ENCODE assay signal across 8 mouse cellular contexts in genomic region chr14:30867042-30867441, GRCm38 (mm10). TPM values are rescaled to one million over a fixed set of nuclear protein-coding genes. Genes with fewer than 3 reads are reported as not detected.
DNase-seq lines count a peak whose midpoint lies in the region; ATAC-seq and TF ChIP-seq lines count a peak whose summit lies in the region.

No protein-coding gene starts in this region.

- H3K27me3 ChIP-seq in kidney, embryonic 14.5 days (ENCODE audit: control insufficient read depth, insufficient read depth, low read length), result no peaks in the 10 kb centered on the region
- H3K27me3 ChIP-seq in stomach, postnatal 0 days (ENCODE audit: control insufficient read depth, insufficient read depth, low read length), result no peaks in the 10 kb centered on the region

- TF ChIP-seq CTCF in stomach, postnatal 0 days (IDR thresholded peaks at IDR 0.05; ENCODE audit: low read depth), result peak; percentile 96

- H3K9me3 ChIP-seq in kidney, embryonic 14.5 days (ENCODE audit: control insufficient read depth, low read length), result no peaks in the 10 kb centered on the region
- H3K9me3 ChIP-seq in stomach, postnatal 0 days (ENCODE audit: control insufficient read depth, low read length), result no peaks in the 10 kb centered on the region

- DNase-seq in kidney, adult 11 months, result peak; percentile 52
- peak; percentile 89 for DNase-seq in adrenal gland, postnatal 14 days
- DNase-seq in embryo, embryonic 11.5 days (ENCODE audit: low read depth, low spot score), result peak; percentile 48
- peak; percentile 79 to 81 for DNase-seq in heart, postnatal 36 days
- peak; percentile 76 to 80 for DNase-seq in left cerebral cortex, adult 18-20 months (ENCODE audit: low spot score in 2 of 2)
- DNase-seq in mesoderm, embryonic 11.5 days (ENCODE audit: low read depth, low spot score), result peak; percentile 72
- DNase-seq in stomach, postnatal 0 days (ENCODE audit: low spot score), result peak; percentile 84

- no peak for ATAC-seq in kidney, embryonic 14.5 days (ENCODE audit: low FRiP score, low TSS enrichment)
- ATAC-seq in stomach, postnatal 0 days (ENCODE audit: low FRiP score, low TSS enrichment), result peak; percentile 55

- H3K9ac ChIP-seq in kidney, embryonic 14.5 days (ENCODE audit: low read depth, low read length), result no peak overlapping the region
- H3K9ac ChIP-seq in stomach, postnatal 0 days (ENCODE audit: low read length), result no peak overlapping the region

- no peak overlapping the region for H3K27ac ChIP-seq in kidney, embryonic 14.5 days (ENCODE audit: low read depth, low read length)
- H3K27ac ChIP-seq in stomach, postnatal 0 days (replicated peaks), result no peak overlapping the region

- intact Hi-C loops in heart, postnatal 36 days (cut with DNase I), result loop anchor here (2.0 to 5.0 kb wide), 4 partner anchors 78 to 275 kb away; no protein-coding TSS in a partner anchor

- peaks cover 8% of the 10 kb centered on the region; the same call in 1 of the 2 replicates for H3K4me1 ChIP-seq in kidney, embryonic 14.5 days (ENCODE audit: control insufficient read depth, insufficient read depth, low read length)
- H3K4me1 ChIP-seq in stomach, postnatal 0 days (replicated peaks; ENCODE audit: control insufficient read depth, insufficient read depth), result peaks cover 4% of the 10 kb centered on the region; the same call in 1 of the 2 replicates

- no peak overlapping the region for H3K4me2 ChIP-seq in kidney, embryonic 14.5 days (replicated peaks; ENCODE audit: low read depth, low read length)
- H3K4me2 ChIP-seq in stomach, postnatal 0 days (replicated peaks; ENCODE audit: low read depth), result no peak overlapping the region

- H3K36me3 ChIP-seq in kidney, embryonic 14.5 days (ENCODE audit: control insufficient read depth, insufficient read depth, low read length), result peaks cover 9% of the 10 kb centered on the region; the same call in 1 of the 2 replicates
- peaks cover 4% of the 10 kb centered on the region for H3K36me3 ChIP-seq in stomach, postnatal 0 days (ENCODE audit: control insufficient read depth, insufficient read depth, low read length)

- WGBS in kidney, embryonic 14.5 days, result 31% methylated on average over 5 of the region's 5 CpGs
- WGBS in stomach, postnatal 0 days, result 33% methylated on average over 5 of the region's 5 CpGs

- H3K4me3 ChIP-seq in kidney, embryonic 14.5 days (ENCODE audit: low read length), result no peak overlapping the region
- no peak overlapping the region for H3K4me3 ChIP-seq in stomach, postnatal 0 days (ENCODE audit: low read depth, low read length)

- no peak for TF ChIP-seq EP300 in stomach, postnatal 0 days (optimal IDR thresholded peaks at IDR 0.05)

RNA-seq across cellular contexts. Expression of gene Mustn1, which starts 12.0 kb away (rescaled TPM):
- polyA plus RNA-seq in kidney, embryonic 14.5 days (2014; fragmentation: Nextera tagmentation; extraction: Ambion mirVana), result 2.7 TPM in 2 replicates
- 4.4 and 6.2 TPM in 2 replicates for total RNA-seq in adrenal gland, postnatal 14 days (2021)
- total RNA-seq in heart, postnatal 36 days (2021), result 10 to 100 TPM; 12.7 to 16.5 TPM
- 1 to 10 TPM; 2.5 to 3.5 TPM for total RNA-seq in left cerebral cortex, adult 18-20 months (2021)
- polyA plus RNA-seq in stomach, postnatal 0 days (2015; fragmentation: Nextera tagmentation; extraction: Ambion mirVana), result 29.2 and 32.3 TPM in 2 replicates

RNA-seq across cellular contexts. Expression of gene Itih4, which starts 19.2 kb away (rescaled TPM):
- 0.12 and 0.26 TPM in 2 replicates for polyA plus RNA-seq in kidney, embryonic 14.5 days (2014; fragmentation: Nextera tagmentation; extraction: Ambion mirVana)
- total RNA-seq in adrenal gland, postnatal 14 days (2021), result 17.0 and 261 TPM in 2 replicates
- total RNA-seq in heart, postnatal 36 days (2021), result 1 to 10 TPM; 5.5 to 7.4 TPM
- under 1 TPM in 1 of 2 experiments, not detected in 1; 0.19 TPM for total RNA-seq in left cerebral cortex, adult 18-20 months (2021)
- 1.2 and 2.4 TPM in 2 replicates for polyA plus RNA-seq in stomach, postnatal 0 days (2015; fragmentation: Nextera tagmentation; extraction: Ambion mirVana)

RNA-seq across cellular contexts. Expression of gene Tmem110, which starts 41.7 kb away (rescaled TPM):
- polyA plus RNA-seq in kidney, embryonic 14.5 days (2014; fragmentation: Nextera tagmentation; extraction: Ambion mirVana), result 26.8 and 29.5 TPM in 2 replicates
- total RNA-seq in adrenal gland, postnatal 14 days (2021), result 18.1 and 19.3 TPM in 2 replicates
- 1 to 10 TPM; 7.6 to 9.6 TPM for total RNA-seq in heart, postnatal 36 days (2021)
- total RNA-seq in left cerebral cortex, adult 18-20 months (2021), result 10 to 100 TPM; 20.7 to 22.9 TPM
- 22.2 and 24.0 TPM in 2 replicates for polyA plus RNA-seq in stomach, postnatal 0 days (2015; fragmentation: Nextera tagmentation; extraction: Ambion mirVana)

RNA-seq across cellular contexts. Expression of gene Itih3, which starts 56.5 kb away (rescaled TPM):
- polyA plus RNA-seq in kidney, embryonic 14.5 days (2014; fragmentation: Nextera tagmentation; extraction: Ambion mirVana), result 0.30 TPM in 1 of 2 replicates, not detected in the other
- total RNA-seq in adrenal gland, postnatal 14 days (2021), result 7.8 and 111 TPM in 2 replicates
- 1 to 10 TPM in 1 of 2 experiments, under 1 TPM in 1; 0.73 to 1.2 TPM for total RNA-seq in heart, postnatal 36 days (2021)
- total RNA-seq in left cerebral cortex, adult 18-20 months (2021), result 10 to 100 TPM; 25.8 to 32.8 TPM
- polyA plus RNA-seq in stomach, postnatal 0 days (2015; fragmentation: Nextera tagmentation; extraction: Ambion mirVana), result 2.1 and 5.1 TPM in 2 replicates
